Mouse (Mus musculus) spleen, postnatal 14 days (tissue): ENCODE measurements around the gene Miga1.

ENCODE experiments used
- DNase-seq, 2 experiments: peaks; one replicate each; pipeline ENCODE4 v3.0.0; 2021 to 2022; ENCODE audit warnings: low spot score in 2 of 2

The Miga1 gene

GRCm38 (mm10) chr3:152339862-152340557, at the start of gene Miga1:
Gene Miga1, minus strand, starts transcription at chr3:152340407.
- DNase-seq = peak; percentile 46 to 59

DNA sequence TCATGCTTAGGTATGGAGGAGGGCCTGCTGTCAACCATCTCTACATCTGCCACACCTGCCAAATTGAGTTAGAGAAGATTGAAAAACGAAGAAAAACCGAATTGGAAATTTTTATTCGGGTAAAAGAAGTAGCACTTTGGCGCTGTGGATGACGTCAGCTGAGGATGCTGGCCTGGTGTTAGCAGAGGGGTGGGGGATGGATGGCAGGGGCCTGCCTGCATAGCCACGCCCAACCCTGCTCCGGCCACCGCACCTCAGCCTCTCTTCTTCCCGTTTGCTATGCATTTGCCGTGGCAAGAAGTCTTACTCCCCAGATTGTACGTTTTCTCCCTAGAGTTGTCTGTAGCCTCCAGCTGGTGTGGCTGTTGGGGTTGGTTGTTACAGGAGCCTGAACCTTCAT, 43.9 kb upstream of the Miga1 start:
- DNase-seq = no peak

DNA sequence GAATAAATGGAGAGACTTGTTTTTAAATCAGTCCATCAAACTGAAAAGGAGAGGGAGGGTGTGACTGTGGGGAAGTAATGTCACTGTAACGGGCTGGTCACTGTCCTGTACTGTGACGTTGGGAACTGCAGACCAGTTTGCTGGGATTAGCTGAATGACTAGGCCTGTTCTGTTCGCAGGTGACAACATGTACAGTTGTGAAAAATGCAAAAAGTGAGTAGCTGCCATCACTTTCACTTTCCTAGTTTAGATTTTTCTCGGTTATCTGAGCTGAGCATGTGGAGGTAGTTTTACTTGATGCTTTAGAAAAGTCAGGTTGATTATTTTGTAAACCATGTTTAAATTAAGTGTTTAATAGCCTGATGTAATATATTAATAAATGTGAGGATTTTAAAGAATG, 35.9 kb upstream of the Miga1 start:
- no peak for DNase-seq

DNA sequence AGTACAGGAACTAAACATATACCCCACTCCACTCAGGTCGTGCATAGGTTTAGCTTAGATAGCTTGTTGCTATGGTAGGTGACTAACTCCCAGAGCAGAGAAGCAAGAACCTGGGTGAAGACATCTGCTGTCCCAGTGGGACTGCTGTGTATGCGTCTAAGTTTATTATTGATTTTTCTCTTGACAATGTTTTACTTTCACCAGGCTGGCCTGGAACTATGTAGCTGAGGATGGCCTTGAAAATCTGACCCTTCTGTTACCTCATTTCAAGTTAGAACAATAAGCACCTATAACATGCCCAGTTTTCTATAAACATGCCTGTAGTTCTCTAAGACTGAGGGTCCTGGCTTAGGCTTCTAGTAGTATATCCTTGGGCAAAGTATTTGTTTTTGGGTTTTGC, 24.0 kb upstream of the Miga1 start:
- no peak for DNase-seq

DNA sequence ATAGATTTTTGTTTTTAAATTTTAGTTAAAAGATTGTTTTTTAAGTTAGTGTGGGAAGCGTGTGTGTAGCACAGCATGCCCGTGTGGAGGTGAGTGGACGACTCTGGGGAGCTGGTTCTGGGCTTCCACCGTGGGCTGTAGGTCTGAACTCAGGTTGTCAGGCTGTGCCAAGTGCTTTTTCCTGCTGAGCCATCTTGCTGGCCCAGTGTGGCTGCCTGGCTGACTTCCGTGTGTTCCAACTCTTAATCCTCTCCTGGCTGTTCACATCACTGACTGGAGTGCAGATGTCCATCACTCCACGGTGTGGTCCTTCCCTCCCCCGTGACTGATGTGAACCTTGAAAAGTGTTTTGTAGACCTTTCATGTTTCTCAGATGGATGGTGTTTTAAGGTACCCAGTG, 18.9 kb upstream of the Miga1 start:
- no peak for DNase-seq

GRCm38 (mm10) chr3:152356751-152357150, 16.5 kb upstream of the Miga1 start:
- DNase-seq = no peak

GRCm38 (mm10) chr3:152355361-152355760, 15.2 kb upstream of the Miga1 start:
- DNase-seq = peak in 1 of 2 experiments; percentile 13

DNA sequence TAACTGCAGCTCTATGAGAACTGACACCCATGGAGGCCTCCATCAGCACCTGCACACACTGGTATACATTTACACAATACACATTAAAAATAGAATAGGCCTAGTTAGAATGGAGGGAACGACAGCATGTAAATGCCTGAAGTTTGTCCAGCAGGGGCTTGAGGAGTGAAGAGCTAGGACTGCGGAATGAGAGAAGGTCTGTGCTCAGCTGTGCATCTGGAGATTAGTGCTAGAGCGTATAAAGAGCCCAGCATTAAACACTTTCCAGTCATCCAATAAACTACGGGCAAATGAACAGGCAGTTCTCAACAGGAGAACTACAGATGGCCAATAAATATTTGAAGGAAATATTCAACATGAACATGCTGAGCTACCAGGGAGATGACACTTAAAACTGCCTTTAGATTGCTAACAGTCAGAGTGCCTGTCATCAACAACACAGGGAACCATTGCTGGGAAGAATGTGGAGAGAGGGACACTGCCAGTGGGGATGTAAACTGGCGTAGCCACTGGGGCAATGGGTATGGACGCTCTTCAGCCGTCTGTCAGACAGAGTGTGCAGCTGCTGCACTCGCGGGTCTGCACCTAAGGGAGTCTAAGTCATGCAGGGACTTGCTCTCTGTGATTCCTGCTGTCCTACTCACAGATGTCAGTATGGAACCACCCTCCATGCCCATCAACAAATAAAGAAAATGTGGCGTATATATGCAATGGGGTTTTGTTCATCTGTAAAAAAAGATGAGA, 13.4 kb upstream of the Miga1 start:
- no peak for DNase-seq

DNA sequence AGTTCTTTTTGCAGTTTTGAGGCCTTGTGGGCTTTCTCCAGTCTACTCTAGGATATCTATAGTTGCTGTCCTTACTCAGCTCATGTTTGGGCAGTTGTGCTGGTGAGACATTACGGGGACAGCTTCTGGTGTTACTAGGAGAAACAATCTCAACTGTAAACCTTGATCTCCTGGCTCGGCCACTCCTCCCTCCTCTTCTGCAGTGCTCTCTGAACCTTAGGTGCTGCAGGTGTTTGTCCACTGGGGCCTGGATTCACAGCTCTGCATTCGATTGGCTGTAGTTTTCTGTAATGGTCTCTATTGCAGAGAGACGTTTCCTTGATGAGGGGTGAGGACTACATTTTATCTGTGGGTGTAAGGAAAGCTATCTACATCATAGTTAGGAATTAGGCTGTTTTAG, 12.1 kb upstream of the Miga1 start:
- no peak for DNase-seq

DNA sequence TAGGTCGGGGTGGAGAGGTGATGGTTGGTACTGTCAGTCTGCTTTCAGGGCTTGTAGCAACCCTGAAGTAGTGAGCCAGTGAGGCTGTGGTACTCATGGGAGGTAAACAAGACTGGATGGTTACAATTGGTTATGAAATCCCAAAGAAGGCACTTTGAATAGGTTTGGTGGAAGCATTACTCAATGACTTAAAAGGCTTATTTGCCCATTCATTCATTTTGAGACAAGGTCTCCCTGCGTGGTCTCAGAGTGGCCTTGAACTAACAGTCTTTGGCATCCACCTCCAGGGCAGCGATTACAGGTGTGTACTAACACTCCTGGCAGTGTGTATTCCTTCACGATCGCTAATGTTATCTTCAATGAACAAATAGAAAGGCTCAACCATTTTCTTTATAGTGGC, 10.8 kb upstream of the Miga1 start:
- DNase-seq = no peak

GRCm38 (mm10) chr3:152350431-152350830, 10.2 kb upstream of the Miga1 start:
- DNase-seq = no peak

DNA sequence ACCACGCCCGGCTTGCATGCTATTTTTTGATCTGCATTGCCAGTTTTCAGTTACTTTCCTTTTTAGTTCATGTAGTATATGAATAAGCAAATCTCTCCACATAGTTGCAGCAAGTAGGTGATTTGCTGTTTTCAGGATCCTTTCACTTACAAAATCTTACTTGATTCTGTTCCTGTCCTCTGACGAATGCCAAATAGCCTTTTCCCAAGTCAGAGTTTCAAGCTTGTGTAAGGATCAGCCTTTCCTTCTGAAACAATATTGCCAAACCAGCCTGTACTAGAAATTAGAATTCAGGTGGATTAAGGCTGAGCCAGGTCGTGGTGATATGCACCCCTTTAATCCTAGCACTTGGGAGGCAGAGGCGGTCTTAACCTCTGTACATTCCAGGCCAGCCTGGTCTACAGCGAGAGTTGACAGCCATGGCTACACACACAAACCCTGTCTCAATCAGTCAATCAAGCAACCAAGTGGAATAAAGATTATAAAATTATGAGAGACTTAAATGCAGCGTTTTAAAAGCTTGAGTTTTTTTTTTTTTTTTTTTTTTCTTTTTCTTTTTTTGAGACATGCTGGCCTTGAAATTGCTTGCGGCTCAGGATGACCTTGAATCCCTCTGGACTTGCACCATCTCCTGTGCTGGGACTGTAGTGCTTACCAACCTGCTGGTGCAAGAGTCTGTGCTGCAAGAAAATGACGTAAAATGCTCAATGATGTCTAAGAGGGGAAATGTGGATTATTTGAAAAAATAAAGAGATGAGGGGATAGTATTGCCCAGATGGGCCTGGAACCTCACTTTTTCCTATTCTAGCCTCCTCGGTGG, 8.0 kb upstream of the Miga1 start:
- no peak for DNase-seq

DNA sequence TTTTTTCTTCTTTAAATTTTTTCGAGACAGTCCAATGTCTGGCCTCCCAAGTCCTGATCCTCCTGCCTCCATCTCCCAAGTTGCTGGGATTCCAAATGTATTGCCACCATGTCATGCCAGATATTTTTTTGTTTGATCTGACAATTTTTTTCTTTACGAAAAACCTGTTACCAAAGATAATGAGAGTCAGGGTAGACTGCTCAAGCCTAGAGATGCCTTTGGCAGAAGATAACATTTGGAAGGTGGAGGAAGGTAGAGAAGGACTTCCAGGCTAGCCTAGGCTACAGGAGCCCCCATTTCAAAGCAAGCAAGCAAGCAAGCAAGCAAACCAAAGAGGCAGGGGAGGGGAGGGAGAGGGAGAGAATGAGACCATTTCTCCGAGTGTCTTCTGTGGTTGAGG, 7.0 kb upstream of the Miga1 start:
- DNase-seq = no peak

DNA sequence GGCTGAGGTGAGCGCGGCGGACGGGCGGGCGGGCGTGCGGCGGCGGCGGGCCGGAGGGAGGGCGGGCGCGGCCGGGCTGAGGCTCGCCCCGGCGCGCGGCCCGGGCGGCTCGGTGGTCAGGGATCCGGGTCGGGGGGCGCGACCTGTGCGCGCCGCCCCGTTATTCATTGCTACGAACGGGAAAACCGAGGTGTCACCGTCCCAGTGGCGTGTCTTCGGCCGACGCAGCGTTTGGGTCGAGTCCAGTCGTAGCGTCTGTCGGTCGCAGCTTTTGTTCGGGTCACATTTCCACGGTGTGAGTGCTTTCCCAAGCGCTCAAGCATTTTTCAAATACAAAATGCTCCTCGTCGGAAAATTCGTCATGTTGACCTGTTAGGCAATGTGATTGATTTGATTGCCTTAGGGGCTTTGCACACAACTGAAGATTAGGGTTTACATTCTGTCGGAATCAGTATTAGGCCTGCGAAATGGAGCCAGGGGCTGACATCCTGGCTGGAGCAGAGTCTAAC, 6.5 kb upstream of the Miga1 start:
- no peak for DNase-seq

- DNase-seq = peak; percentile 94 to 97
These were observed 5.8 kb upstream of the Miga1 start, which contains the start of gene Usp33 for GRCm38 (mm10) chr3:152345732-152346632. Gene Usp33, plus strand, starts transcription at chr3:152346478.

GRCm38 (mm10) chr3:152342961-152343517, 2.8 kb upstream of the Miga1 start:
- no peak for DNase-seq

GRCm38 (mm10) chr3:152336085-152336484, 4.1 kb downstream of the Miga1 start:
- no peak for DNase-seq

GRCm38 (mm10) chr3:152333641-152334040, 6.6 kb downstream of the Miga1 start:
- no peak for DNase-seq

DNA sequence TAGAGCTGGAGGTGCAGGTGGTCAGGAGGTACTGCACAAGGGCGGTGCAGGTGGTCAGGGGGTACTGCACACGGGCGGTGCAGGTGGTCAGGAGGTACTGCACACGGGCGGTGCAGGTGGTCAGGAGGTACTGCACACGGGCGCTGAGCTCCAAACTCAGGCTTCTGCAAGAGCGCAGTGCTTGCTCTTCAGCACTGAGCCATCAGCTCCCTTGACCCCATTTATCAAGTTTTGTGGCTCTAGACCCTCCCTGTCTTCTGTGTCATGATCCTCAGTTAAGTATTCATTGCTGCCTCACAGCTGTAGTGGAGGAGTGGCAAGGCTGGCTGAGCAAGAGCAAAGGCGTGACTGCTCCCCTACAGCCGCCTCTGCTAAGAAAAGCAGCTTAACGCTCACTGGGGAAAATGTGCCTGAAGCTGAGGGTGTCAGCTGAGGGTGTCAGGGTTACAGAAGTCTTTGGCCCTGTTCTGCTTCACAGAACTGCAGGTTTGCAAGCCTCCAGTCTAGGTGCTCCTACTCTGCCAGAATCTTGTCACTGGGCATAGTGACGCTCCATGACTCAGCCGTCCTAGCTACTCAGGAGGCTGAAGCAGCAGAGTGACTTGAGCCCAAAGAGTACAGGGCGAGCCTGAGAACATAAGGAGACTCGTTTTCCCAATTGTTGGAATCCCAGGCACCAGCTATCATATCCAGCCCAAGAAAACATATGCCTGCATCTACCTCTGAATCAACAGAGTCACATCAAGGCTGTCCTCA, 7.5 kb downstream of the Miga1 start:
- DNase-seq = no peak

GRCm38 (mm10) chr3:152332104-152332503, 8.1 kb downstream of the Miga1 start:
- no peak for DNase-seq
